In the genomic region with DNA sequence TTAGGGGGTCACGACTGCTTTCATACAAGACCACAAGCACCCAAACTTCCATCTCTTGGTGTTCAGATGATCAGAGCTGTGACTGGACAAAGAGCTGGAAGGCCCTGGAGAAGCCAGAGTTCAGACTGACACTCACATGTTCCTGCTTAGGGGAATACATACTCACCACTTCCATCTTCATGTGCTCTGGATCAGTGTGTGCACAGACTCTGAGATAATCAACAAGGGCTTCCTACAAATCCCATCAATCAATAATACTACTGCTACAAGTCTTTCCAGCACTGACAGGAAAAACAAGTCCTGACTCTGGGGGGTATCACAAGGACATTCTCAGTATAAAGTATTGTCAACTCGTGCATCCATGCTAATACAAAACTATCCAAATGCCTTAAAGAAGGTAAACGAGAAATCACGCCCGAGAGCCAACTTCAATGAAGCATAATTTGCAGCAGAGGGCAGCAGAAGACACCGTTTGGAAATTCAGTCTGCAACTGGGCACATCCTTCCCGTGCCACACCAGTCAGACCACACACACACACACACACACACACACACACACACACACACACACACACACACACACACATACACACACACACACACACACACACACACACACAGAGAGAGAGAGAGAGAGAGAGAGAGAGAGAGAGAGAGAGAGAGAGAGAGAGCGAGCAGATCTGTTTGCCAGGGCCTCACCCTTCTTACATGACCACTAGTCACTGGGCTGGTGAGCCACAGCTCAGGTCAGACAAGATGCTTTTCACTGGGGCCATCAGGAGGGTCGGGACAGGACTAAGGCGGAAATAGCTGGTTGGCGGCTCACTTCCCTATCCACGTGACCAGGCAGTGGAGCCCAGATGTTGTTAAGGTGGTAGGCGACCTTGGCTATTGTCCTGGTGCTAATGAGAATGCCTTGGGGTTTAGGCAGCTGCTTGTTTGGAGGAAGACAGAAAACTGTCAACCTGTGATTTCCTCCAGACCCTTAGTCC, we compare ENCODE assay signal across 8 mouse cellular contexts.
DNase-seq lines count a peak whose midpoint lies in the region; ATAC-seq and TF ChIP-seq lines count a peak whose summit lies in the region.

No protein-coding gene starts in this region.

- no peaks in the 10 kb centered on the region for H3K36me3 ChIP-seq in ES-Bruce4 (ENCODE audit: control insufficient read depth, insufficient read depth, low read length, poor library complexity, severe bottlenecking)
- no peaks in the 10 kb centered on the region for H3K36me3 ChIP-seq in forebrain, embryonic 13.5 days (ENCODE audit: poor library complexity, severe bottlenecking)
- H3K36me3 ChIP-seq in hindbrain, embryonic 11.5 days (ENCODE audit: control insufficient read depth, insufficient read depth, low read length), result no peaks in the 10 kb centered on the region

- H3K4me3 ChIP-seq in ES-Bruce4 (ENCODE audit: low read depth, low read length), result no peak overlapping the region
- no peak overlapping the region for H3K4me3 ChIP-seq in forebrain, embryonic 13.5 days
- no peak overlapping the region for H3K4me3 ChIP-seq in hindbrain, embryonic 11.5 days (ENCODE audit: low read depth, low read length)

- 43% methylated on average over 13 of the region's 13 CpGs for WGBS in forebrain, embryonic 13.5 days
- WGBS in hindbrain, embryonic 11.5 days, result 45% methylated on average over 13 of the region's 13 CpGs

- H3K9ac ChIP-seq in ES-Bruce4 (ENCODE audit: low read depth, poor library complexity, severe bottlenecking), result no peak overlapping the region
- no peak overlapping the region for H3K9ac ChIP-seq in forebrain, embryonic 13.5 days
- no peak overlapping the region for H3K9ac ChIP-seq in hindbrain, embryonic 11.5 days (ENCODE audit: low read depth, low read length)

- H3K4me1 ChIP-seq in ES-Bruce4 (ENCODE audit: control insufficient read depth, insufficient read depth, low read length), result no peaks in the 10 kb centered on the region
- H3K4me1 ChIP-seq in forebrain, embryonic 13.5 days, result no peaks in the 10 kb centered on the region
- no peaks in the 10 kb centered on the region for H3K4me1 ChIP-seq in hindbrain, embryonic 11.5 days (replicated peaks; ENCODE audit: control insufficient read depth, insufficient read depth, low read length)

- H3K4me2 ChIP-seq in forebrain, embryonic 13.5 days, result no peak overlapping the region
- no peak overlapping the region for H3K4me2 ChIP-seq in hindbrain, embryonic 11.5 days (replicated peaks; ENCODE audit: low read depth, low read length)

- H3K27ac ChIP-seq in ES-Bruce4 (ENCODE audit: insufficient read depth, low read length), result no peak overlapping the region
- no peak overlapping the region for H3K27ac ChIP-seq in forebrain, embryonic 13.5 days
- H3K27ac ChIP-seq in hindbrain, embryonic 11.5 days (ENCODE audit: low read depth, low read length), result no peak overlapping the region

- peak; percentile 67; the same call in 1 of the 2 replicates for TF ChIP-seq EP300 in ES-Bruce4 (IDR thresholded peaks at IDR 0.05; ENCODE audit: insufficient read depth, low read depth, low read length)

- no peaks in the 10 kb centered on the region for H3K27me3 ChIP-seq in ES-Bruce4 (ENCODE audit: control insufficient read depth, insufficient read depth, low read length, poor library complexity, severe bottlenecking)
- H3K27me3 ChIP-seq in forebrain, embryonic 13.5 days, result no peaks in the 10 kb centered on the region
- no peaks in the 10 kb centered on the region for H3K27me3 ChIP-seq in hindbrain, embryonic 11.5 days (ENCODE audit: control insufficient read depth, insufficient read depth, low read length)

- DNase-seq in adrenal gland, adult 18-20 months (ENCODE audit: low spot score in 2 of 2), result peak; percentile 17 to 25
- peak; percentile 49 for DNase-seq in hindbrain, embryonic 11.5 days (ENCODE audit: low spot score)
- peak; percentile 44 to 63 for DNase-seq in layer of hippocampus, postnatal 10 days (ENCODE audit: low spot score in 2 of 2)
- peak; percentile 48 to 60 for DNase-seq in lung, postnatal 4 days
- peak; percentile 21 for DNase-seq in skeletal muscle tissue, adult 2 months (ENCODE audit: low read depth, low spot score)
- no peak for DNase-seq in thymus, postnatal 14 days

- peak; percentile 50 for TF ChIP-seq CTCF in ES-Bruce4 (IDR thresholded peaks at IDR 0.05; ENCODE audit: low read depth, low read length)

- peak; percentile 66 for ATAC-seq in forebrain, embryonic 13.5 days
- peak; percentile 42; the same call in 1 of the 2 replicates for ATAC-seq in hindbrain, embryonic 11.5 days (ENCODE audit: low FRiP score)

- TF ChIP-seq POLR2A in ES-Bruce4 (IDR thresholded peaks at IDR 0.05; ENCODE audit: insufficient read depth, low read length), result no peak

- no peaks in the 10 kb centered on the region for H3K9me3 ChIP-seq in ES-Bruce4 (replicated peaks; ENCODE audit: control insufficient read depth, insufficient read depth, low read length, poor library complexity, severe bottlenecking)
- H3K9me3 ChIP-seq in forebrain, embryonic 13.5 days (replicated peaks), result no peaks in the 10 kb centered on the region
- H3K9me3 ChIP-seq in hindbrain, embryonic 11.5 days (ENCODE audit: control insufficient read depth, low read length), result no peaks in the 10 kb centered on the region
